Mouse (Mus musculus): ENCODE measurements around the gene Olfr624.

DNA sequence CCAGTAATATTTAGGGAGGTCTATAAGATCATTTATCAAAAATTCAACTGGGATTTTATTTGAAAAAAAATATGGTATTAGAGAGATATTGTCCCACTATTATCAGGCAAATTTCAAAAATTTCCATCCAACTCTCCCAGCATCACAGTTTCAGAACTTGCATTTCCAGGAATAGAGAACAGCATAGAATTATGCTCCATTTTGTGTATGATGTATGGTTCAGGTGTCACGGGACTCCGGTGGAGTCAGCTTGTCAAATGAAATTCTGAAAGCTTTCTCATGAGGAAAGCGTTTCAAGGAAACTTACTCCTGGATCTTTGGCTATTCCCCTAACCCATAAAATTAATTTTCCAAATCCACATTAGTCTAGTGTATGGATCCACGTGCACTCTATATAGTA lies 26.9 kb downstream of the Olfr624 start:
- TF ChIP-seq POLR2A (IDR thresholded peaks at IDR 0.05; ENCODE audit: extremely low read depth, insufficient read depth, low read length) (no peak), CTCF (IDR thresholded peaks at IDR 0.05; ENCODE audit: extremely low read depth, insufficient read depth, low read length) (no peak)
